Mouse (Mus musculus): ENCODE measurements around the gene Gm13278. TPM values are rescaled to one million over a fixed set of nuclear protein-coding genes. Genes with fewer than 3 reads are reported as not detected.
"Not testable (repeated sequence)": the region's sequence is repeated elsewhere in the genome, so short reads cannot be mapped to it uniquely, and the experiment has no call there.

Gm13278 gene
- polyA plus RNA-seq, 1 experiment, result not detected

DNA sequence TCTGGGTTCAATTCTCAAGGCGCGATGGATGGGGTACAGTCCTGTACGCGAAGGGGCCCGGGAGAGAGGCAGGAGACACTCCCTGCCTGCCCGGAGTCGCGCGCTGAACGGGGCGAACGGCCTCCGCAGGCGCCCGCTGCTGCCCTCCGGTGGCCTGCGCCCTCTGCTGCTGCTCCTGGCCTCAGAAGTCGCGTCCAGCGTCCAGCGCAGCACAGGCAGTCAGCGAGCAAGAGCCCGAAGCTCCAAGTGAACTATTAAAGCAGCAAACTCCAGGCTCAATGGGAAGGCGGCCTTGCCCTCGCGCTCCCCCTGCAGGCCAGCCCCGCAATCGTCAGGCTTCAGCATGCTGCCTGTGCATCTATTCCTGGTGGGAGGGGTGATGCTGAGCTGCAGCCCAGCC is 30.9 kb upstream of the Gm13278 start:
- not testable (repeated sequence) for H3K4me3 ChIP-seq (replicated peaks; ENCODE audit: control insufficient read depth, low read depth, low read length); H3K4me1 ChIP-seq (ENCODE audit: control insufficient read depth, insufficient read depth, low read length)
- TF ChIP-seq POLR2A (IDR thresholded peaks at IDR 0.05; ENCODE audit: borderline replicate concordance, control insufficient read depth, low read depth, low read length), result peak; percentile 43; the same call in 1 of the 2 replicates
- peak overlapping the region; percentile 74; the same call in 1 of the 2 replicates for H3K27ac ChIP-seq (ENCODE audit: control insufficient read depth, insufficient read depth, low read depth, low read length, poor library complexity)
- WGBS, result under 1% methylated on average over 28 of the region's 28 CpGs

GRCm38 (mm10) chr4:88761776-88762175 is 29.6 kb upstream of the Gm13278 start:
- WGBS, result 71% methylated on average over 6 of the region's 8 CpGs
- not testable (repeated sequence) for H3K4me1 ChIP-seq (ENCODE audit: control insufficient read depth, insufficient read depth, low read length); H3K4me3 ChIP-seq (replicated peaks; ENCODE audit: control insufficient read depth, low read depth, low read length)

GRCm38 (mm10) chr4:88762341-88762740 is 29.0 kb upstream of the Gm13278 start:
- 49% methylated on average over 9 of the region's 9 CpGs for WGBS
- not testable (repeated sequence) for H3K4me1 ChIP-seq (ENCODE audit: control insufficient read depth, insufficient read depth, low read length); H3K4me3 ChIP-seq (replicated peaks; ENCODE audit: control insufficient read depth, low read depth, low read length); H3K27ac ChIP-seq (ENCODE audit: control insufficient read depth, insufficient read depth, low read depth, low read length, poor library complexity)

More at GRCm38 (mm10) chr4:88761776-88762175, 29.6 kb upstream of the Gm13278 start:
- not testable (repeated sequence) for H3K27ac ChIP-seq (ENCODE audit: control insufficient read depth, insufficient read depth, low read depth, low read length, poor library complexity)

DNA sequence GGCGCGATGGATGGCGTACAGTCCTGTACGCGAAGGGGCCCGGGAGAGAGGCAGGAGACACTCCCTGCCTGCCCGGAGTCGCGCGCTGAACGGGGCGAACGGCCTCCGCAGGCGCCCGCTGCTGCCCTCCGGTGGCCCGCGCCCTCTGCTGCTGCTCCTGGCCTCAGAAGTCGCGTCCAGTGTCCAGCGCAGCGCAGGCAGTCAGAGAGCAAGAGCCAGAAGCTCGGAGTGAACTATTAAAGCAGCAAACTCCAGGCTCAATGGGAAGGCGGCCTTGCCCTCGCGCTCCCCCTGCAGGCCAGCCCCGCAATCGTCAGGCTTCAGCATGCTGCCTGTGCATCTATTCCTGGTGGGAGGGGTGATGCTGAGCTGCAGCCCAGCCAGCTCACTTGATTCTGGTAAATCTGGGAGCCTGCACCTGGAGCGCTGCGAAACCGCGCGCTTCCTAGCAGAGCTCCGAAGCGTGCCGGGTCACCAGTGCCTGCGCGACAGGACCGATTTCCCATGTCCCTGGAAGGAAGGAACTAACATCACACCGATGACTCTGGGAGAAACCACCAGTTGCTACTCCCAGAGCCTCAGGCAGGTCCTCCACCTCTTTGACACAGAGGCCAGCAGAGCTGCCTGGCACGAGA is 27.8 kb upstream of the Gm13278 start:
- peak overlapping the region; percentile 31 for H3K4me3 ChIP-seq (replicated peaks; ENCODE audit: control insufficient read depth, low read depth, low read length)
- WGBS, result 2% methylated on average over 34 of the region's 42 CpGs
- peak overlapping the region; percentile 81 for H3K27ac ChIP-seq (ENCODE audit: control insufficient read depth, insufficient read depth, low read depth, low read length, poor library complexity)
- H3K4me1 ChIP-seq (ENCODE audit: control insufficient read depth, insufficient read depth, low read length), result not testable (repeated sequence)
- peak; percentile 8; the same call in 1 of the 2 replicates for TF ChIP-seq CTCF (IDR thresholded peaks at IDR 0.05; ENCODE audit: control insufficient read depth, insufficient read depth, low read length)
- peak; percentile 50; the same call in 1 of the 2 replicates for TF ChIP-seq POLR2A (IDR thresholded peaks at IDR 0.05; ENCODE audit: borderline replicate concordance, control insufficient read depth, low read depth, low read length)

- H3K27ac ChIP-seq (ENCODE audit: control insufficient read depth, insufficient read depth, low read depth, low read length, poor library complexity); H3K4me1 ChIP-seq (ENCODE audit: control insufficient read depth, insufficient read depth, low read length); H3K4me3 ChIP-seq (replicated peaks; ENCODE audit: control insufficient read depth, low read depth, low read length): not testable (repeated sequence)
- no CpG with 5 or more reads among the region's 32 CpGs for WGBS
Observed at GRCm38 (mm10) chr4:88773534-88773933, 17.8 kb upstream of the Gm13278 start, which contains the start of gene Gm13290. Gene Gm13290, plus strand, starts transcription at chr4:88773834.

GRCm38 (mm10) chr4:88776622-88777021 is 14.7 kb upstream of the Gm13278 start, which contains the start of gene Gm13289:
Gene Gm13289, plus strand, starts transcription at chr4:88776922.
- not testable (repeated sequence) for H3K4me1 ChIP-seq (ENCODE audit: control insufficient read depth, insufficient read depth, low read length); H3K4me3 ChIP-seq (replicated peaks; ENCODE audit: control insufficient read depth, low read depth, low read length); H3K27ac ChIP-seq (ENCODE audit: control insufficient read depth, insufficient read depth, low read depth, low read length, poor library complexity)
- no CpG with 5 or more reads among the region's 29 CpGs for WGBS

- H3K4me1 ChIP-seq (ENCODE audit: control insufficient read depth, insufficient read depth, low read length); H3K4me3 ChIP-seq (replicated peaks; ENCODE audit: control insufficient read depth, low read depth, low read length); H3K27ac ChIP-seq (ENCODE audit: control insufficient read depth, insufficient read depth, low read depth, low read length, poor library complexity): not testable (repeated sequence)
- WGBS, result no CpG with 5 or more reads among the region's 29 CpGs
Observed at GRCm38 (mm10) chr4:88779550-88779949, 11.8 kb upstream of the Gm13278 start, which contains the start of gene Gm13272. Gene Gm13272, plus strand, starts transcription at chr4:88779850.

DNA sequence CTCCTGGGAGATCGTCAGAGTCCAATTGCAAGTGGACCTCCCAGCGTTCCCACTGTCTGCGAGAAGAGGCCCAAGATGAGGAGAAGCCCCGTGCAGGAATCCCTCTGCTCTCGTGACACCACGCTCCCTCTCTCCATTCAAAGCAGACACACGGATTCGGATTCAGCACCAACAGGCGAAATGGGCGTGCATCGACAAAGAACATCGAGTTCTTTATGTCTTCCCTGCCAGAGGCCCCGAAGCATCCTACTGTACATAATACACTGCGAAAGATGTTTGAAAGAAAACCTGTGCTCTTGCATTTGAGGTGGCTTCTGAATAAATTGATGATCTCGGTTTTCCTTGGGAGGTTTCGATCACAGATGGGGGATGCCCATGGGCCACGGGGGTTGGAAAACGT is 11.0 kb upstream of the Gm13278 start:
- not testable (repeated sequence) for H3K4me1 ChIP-seq (ENCODE audit: control insufficient read depth, insufficient read depth, low read length); H3K27ac ChIP-seq (ENCODE audit: control insufficient read depth, insufficient read depth, low read depth, low read length, poor library complexity); H3K4me3 ChIP-seq (replicated peaks; ENCODE audit: control insufficient read depth, low read depth, low read length)
- 67% methylated on average over 16 of the region's 18 CpGs for whole genome bisulfite sequencing

DNA sequence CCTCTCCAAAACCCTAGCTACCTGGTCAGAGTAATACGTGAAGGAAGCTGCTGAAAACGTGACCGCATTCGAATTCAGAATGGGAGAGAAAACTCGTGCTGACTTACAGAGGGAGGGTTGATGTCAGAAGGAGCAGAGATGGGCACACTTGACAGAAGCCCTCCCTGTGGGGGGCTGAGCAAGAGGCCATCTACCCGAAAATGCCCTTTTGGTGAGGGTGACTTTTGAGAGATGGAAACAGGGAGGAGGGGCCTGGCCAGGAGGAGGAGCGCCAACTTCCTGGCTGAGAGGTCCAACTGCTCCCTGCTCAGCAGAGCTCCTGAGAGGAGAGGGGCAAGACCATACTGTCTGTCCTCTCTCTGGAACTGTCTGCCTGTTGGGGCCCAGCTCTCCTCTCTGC is 9.5 kb upstream of the Gm13278 start, which contains the start of gene Ifnz:
Gene Ifnz, plus strand, starts transcription at position 301 of the 400 bp plus-strand sequence.
- peak within 1 kb of the TSS; percentile 69; the same call in 1 of the 2 replicates for H3K27ac ChIP-seq (ENCODE audit: control insufficient read depth, insufficient read depth, low read depth, low read length, poor library complexity)

DNA sequence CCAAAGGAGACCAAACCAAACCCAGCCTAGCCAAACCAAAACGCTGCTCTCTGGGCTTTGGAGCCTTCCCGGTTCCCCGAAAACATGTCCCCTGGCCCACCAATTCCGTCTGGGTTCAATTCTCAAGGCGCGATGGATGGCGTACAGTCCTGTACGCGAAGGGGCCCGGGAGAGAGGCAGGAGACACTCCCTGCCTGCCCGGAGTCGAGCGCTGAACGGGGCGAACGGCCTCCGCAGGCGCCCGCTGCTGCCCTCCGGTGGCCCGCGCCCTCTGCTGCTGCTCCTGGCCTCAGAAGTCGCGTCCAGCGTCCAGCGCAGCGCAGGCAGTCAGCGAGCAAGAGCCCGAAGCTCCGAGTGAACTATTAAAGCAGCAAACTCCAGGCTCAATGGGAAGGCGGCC is 9.0 kb upstream of the Gm13278 start:
- H3K27ac ChIP-seq (ENCODE audit: control insufficient read depth, insufficient read depth, low read depth, low read length, poor library complexity), result peak overlapping the region; percentile 69; the same call in 1 of the 2 replicates
- not testable (repeated sequence) for H3K4me3 ChIP-seq (replicated peaks; ENCODE audit: control insufficient read depth, low read depth, low read length); H3K4me1 ChIP-seq (ENCODE audit: control insufficient read depth, insufficient read depth, low read length)
- under 1% methylated on average over 16 of the region's 31 CpGs for WGBS

More for the DNA sequence above, 9.5 kb upstream of the Gm13278 start, which contains the start of gene Ifnz:
- H3K4me3 ChIP-seq (replicated peaks; ENCODE audit: control insufficient read depth, low read depth, low read length); H3K4me1 ChIP-seq (ENCODE audit: control insufficient read depth, insufficient read depth, low read length): not testable (repeated sequence)
- WGBS, result 8% methylated on average over 5 of the region's 7 CpGs

GRCm38 (mm10) chr4:88785409-88785808 is 5.9 kb upstream of the Gm13278 start, which contains the start of gene Gm13276:
Gene Gm13276, plus strand, starts transcription at chr4:88785709.
- H3K4me1 ChIP-seq (ENCODE audit: control insufficient read depth, insufficient read depth, low read length), result not testable (repeated sequence)
- WGBS, result no CpG with 5 or more reads among the region's 27 CpGs

More at GRCm38 (mm10) chr4:88785409-88785808, 5.9 kb upstream of the Gm13278 start, which contains the start of gene Gm13276:
- H3K4me3 ChIP-seq (replicated peaks; ENCODE audit: control insufficient read depth, low read depth, low read length); H3K27ac ChIP-seq (ENCODE audit: control insufficient read depth, insufficient read depth, low read depth, low read length, poor library complexity): not testable (repeated sequence)
